Mouse (Mus musculus) megakaryocyte, embryonic 14.5 days (primary cell): ENCODE data around the gene Ndufc2. TPM values are rescaled to one million over a fixed set of nuclear protein-coding genes. Genes with fewer than 3 reads are reported as not detected.

Experiments
- H3K27me3 ChIP-seq: replicated peaks from 2 replicates; pipeline ENCODE3; 2012; ENCODE audit warnings: inconsistent platforms
- H3K36me3 ChIP-seq: replicated peaks from 2 replicates; pipeline ENCODE3; 2012; ENCODE audit warnings: low read length, inconsistent platforms, mixed read lengths
- H3K4me1 ChIP-seq: 2 replicates; pipeline ENCODE4 v1.6.1; 2012; ENCODE audit warnings: inconsistent platforms
- H3K4me3 ChIP-seq: replicated peaks from 2 replicates; pipeline ENCODE3; 2012; ENCODE audit warnings: moderate library complexity, mild to moderate bottlenecking, inconsistent platforms
- H3K9me3 ChIP-seq: 2 replicates; pipeline ENCODE4 v1.6.1; 2012; ENCODE audit warnings: inconsistent platforms
- FLI1 ChIP-seq: IDR thresholded peaks from 2 replicates; pipeline ENCODE4 v1.6.1; 2012; ENCODE audit warnings: low read length, inconsistent platforms, mixed read lengths
- GATA1 ChIP-seq: IDR thresholded peaks from 3 replicates; pipeline ENCODE4 v1.6.1; 2012; ENCODE audit warnings: mixed read lengths, low read length, inconsistent platforms, borderline replicate concordance
- polyA plus RNA-seq: library from polyadenylated mRNA; stranded (reverse); fragments of >175 nt; gene quantifications from 2 replicates; pipeline ENCODE4 v1.2.3, GENCODE M21; 2012; ENCODE audit warnings: low replicate concordance; ENCODE audit not compliant: insufficient read depth

The Ndufc2 gene
- polyA plus RNA-seq, 1 experiment = 191 TPM

DNA sequence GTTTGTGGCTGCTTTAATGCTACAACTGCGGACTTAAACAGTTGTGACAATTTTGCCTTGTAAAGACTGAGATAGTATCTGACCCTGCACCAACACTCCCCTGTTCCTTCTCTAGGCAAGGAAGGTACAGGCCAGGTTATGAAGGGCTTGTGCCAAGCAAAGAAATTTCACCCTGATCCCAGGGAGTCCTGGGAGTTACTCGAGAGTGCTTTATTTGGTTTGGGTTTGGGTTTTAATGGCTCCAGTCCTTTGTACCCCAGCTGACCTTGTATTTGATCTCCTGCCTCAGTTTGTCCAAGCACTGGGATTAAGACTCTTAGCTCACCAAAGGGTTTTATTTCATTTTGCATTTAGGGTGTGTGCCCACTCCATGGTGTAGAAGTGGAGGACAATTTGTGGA is 11.3 kb downstream of the Ndufc2 start:
- Histone ChIP-seq H3K4me3 (no peak overlapping the region), H3K27me3 (peaks cover 13% of the 10 kb centered on the region), H3K36me3 (peaks cover 68% of the 10 kb centered on the region), H3K4me1 (peaks cover 17% of the 10 kb centered on the region), H3K9me3 (peaks cover 8% of the 10 kb centered on the region)
- TF ChIP-seq GATA1 (no peak), FLI1 (no peak)

DNA sequence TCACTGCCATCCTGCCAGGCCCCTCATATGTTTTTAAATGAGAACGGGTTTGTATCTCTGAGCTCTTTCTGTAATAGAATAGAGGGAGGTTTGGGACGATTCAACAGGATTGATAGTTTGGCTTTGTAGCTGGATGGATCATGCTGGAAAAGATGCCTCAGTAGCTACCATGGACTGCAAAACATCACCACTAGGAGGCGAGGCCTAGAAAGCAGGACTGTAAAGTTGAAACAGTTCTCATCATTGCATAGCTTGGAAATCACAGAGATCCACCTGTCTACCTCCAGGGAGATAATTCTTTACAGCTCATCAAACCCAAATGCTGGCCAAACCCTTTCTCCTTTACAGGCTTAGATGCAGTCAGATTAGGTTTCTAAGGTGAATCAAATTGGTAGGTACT is 11.8 kb downstream of the Ndufc2 start:
- Histone ChIP-seq H3K4me1 (peaks cover 17% of the 10 kb centered on the region), H3K9me3 (peaks cover 8% of the 10 kb centered on the region), H3K27me3 (peaks cover 15% of the 10 kb centered on the region), H3K4me3 (no peak overlapping the region), H3K36me3 (peaks cover 65% of the 10 kb centered on the region)
- no peak for TF ChIP-seq FLI1
- TF ChIP-seq GATA1 = no peak

DNA sequence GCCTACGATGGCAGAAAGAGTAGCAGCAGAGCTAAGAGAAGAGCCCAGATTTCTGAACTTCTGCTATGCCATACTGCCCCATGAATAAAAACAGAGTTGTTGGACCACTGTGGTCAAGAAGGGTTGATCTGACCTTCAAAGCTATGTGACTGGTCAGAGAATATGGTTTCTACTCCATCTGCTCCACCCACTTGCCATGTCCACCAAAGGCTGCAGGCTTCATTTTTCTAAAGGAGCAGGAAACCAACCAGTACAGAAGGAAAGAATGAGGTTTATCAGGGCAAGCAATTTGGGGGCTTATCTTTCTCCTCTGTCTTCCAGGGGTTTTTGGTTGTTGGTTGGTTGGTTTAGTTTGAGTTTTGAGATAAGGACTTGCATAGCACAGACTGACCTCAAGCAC is 14.2 kb downstream of the Ndufc2 start:
- peaks cover 33% of the 10 kb centered on the region for H3K27me3 ChIP-seq
- peaks cover 31% of the 10 kb centered on the region for H3K4me1 ChIP-seq
- peaks cover 42% of the 10 kb centered on the region for H3K36me3 ChIP-seq
- H3K9me3 ChIP-seq = peaks cover 8% of the 10 kb centered on the region
- no peak overlapping the region for H3K4me3 ChIP-seq
- TF ChIP-seq FLI1 = no peak
- no peak for TF ChIP-seq GATA1

DNA sequence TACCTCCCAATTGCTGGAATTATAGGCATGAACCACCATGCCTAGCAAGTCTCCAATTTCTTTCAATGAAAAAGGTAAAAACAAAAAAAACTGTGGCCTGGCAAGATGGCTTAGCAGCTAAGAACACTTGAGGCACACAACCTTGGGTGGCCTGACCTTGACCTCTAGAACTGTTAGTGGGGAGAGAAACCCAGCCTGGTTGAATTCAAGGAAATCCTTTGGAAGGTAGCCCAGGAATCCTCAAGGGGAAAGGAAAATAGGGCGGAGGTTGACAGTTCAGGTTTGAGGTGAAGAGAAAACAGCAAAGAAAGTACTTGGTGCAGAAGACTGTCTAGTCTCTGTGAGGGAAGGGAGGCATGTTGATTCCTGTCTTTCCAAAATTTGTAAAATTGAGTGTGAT is 14.6 kb downstream of the Ndufc2 start:
- peaks cover 34% of the 10 kb centered on the region for H3K4me1 ChIP-seq
- H3K36me3 ChIP-seq = peaks cover 38% of the 10 kb centered on the region
- TF ChIP-seq GATA1 (no peak), FLI1 (no peak)
- H3K9me3 ChIP-seq = peaks cover 8% of the 10 kb centered on the region
- no peak overlapping the region for H3K4me3 ChIP-seq
- peaks cover 34% of the 10 kb centered on the region for H3K27me3 ChIP-seq

DNA sequence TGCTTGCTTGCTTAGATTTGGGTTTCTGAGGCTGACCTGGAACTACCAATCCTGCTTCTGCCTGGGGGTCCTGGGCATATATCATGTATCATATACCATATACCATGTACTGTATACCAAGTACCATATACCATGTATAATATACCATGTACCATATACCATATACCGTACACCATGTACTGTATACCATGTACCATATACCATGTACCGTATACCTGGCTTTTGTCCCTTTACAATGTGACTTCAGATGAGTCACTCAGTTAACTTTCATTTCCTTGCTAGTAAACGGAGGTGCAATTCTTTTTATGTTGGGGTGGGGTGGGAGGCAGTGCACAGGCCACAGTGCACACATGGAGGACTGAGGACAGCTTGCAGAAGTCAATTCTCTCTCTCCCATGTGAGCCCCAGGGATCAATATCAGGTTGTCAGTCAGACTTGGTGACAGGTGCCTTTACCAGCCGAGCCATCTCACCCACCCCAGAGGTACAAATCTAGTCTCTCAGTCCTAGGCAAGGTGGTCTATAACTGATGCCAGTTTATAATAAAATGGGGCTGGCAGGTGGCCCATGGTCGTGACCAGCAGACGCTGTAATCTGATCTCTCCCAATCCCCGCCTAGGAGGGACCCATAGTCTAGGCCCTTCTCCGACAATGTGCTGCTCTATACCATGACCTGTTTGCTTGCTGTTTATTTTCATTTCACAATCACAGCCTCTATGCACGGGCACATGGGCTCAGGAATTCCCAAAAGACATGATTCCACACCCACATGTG is 15.3 kb downstream of the Ndufc2 start:
- peaks cover 31% of the 10 kb centered on the region for H3K36me3 ChIP-seq
- H3K4me3 ChIP-seq = no peak overlapping the region
- no peak for TF ChIP-seq GATA1
- no peak for TF ChIP-seq FLI1
- peaks cover 6% of the 10 kb centered on the region for H3K9me3 ChIP-seq
- peaks cover 34% of the 10 kb centered on the region for H3K27me3 ChIP-seq
- peaks cover 34% of the 10 kb centered on the region for H3K4me1 ChIP-seq

DNA sequence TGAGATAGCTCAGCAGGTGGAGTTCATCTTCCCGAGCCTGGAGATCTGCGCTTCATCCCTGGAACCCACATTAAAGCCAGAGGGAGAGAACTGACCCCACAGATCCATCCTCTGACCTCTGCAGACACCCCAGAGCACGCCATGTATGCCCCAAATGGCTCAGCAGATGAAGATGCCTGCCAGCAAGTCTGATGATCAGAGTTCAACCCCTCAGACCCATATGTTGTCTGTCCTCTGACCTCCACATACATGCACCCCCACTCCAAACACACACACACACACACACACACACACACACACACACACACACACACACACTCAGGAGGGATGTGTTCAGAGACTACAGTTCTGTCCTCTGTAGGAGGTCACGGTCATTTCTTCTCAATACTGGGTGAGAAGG is 16.7 kb downstream of the Ndufc2 start:
- H3K9me3 ChIP-seq = no peaks in the 10 kb centered on the region
- H3K4me1 ChIP-seq = peaks cover 43% of the 10 kb centered on the region
- H3K4me3 ChIP-seq = no peak overlapping the region
- H3K27me3 ChIP-seq = peaks cover 34% of the 10 kb centered on the region
- peaks cover 17% of the 10 kb centered on the region for H3K36me3 ChIP-seq
- TF ChIP-seq FLI1 = no peak
- TF ChIP-seq GATA1 = no peak

DNA sequence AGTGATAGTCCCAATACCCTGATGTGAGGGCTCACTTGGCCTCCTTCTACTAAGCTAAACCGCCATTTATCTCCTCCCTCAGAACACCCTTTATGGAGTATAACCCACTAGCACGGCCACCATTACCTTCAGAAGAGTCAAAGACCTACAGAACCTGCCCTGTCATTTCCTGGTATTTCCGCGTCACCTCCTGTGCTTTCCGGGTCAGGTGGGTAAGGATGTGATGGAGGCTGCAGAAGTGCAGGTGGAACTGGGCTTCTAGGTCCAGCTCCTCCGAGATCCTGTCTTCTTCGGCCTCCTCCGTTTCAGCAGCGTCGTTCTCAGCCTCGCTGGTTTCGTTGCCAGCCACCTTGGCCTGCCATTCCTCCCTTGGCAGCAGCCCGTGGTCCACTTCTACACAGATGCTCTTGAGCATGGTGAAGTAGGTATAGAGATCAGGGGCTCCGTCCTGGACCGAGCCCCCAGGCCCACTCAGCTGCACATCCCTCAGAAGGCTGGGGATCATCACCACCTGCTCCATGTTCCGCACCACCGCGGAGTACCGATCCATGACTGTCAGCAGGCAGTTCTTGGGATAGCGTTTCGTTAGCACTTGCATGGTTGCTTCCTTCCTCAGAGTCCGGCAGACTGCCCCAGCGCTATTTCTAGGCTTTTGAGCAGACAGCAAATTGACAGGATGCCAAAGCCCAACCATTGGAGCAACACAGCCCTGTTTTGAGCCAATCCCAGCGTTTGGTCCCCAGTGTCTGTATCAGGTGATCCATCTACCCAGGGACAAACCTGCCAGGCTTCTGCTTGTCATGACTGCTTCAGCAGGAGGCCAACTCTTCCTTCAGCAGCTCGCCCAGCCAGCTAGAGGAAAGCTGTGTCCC is 17.3 kb downstream of the Ndufc2 start, which contains the start of gene Thrsp:
Gene Thrsp, minus strand, starts transcription at position 825 of the 872 bp plus-strand sequence.
- peak within 1 kb of the TSS; percentile 24 for H3K4me3 ChIP-seq
- no peak for TF ChIP-seq FLI1
- H3K36me3 ChIP-seq = peaks cover 10% of the 10 kb centered on the region
- H3K27me3 ChIP-seq = peaks cover 34% of the 10 kb centered on the region
- no peaks in the 10 kb centered on the region for H3K9me3 ChIP-seq
- peaks cover 49% of the 10 kb centered on the region for H3K4me1 ChIP-seq

DNA sequence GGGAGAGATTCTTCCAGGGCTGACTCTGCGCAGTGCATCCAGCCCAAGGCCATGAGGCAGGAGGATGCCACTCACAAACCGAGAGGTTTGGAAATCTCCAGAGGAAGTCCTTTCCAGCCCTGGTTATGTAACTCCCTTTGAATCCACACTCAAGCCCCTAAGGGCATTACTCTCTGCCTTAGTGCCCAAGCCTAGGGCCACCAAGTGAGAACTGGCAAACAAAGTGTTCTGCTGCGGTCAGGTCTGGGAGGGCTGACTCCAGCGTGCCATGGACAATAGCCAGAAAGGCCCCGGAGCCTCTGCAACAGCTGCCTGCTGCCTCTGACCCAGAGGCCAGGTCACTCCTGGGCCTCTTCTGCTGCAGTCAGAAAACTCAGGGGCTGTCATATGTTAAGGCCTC is 18.9 kb downstream of the Ndufc2 start:
- no peak for TF ChIP-seq GATA1
- no peak for TF ChIP-seq FLI1
- H3K4me1 ChIP-seq = peaks cover 39% of the 10 kb centered on the region
- no peak overlapping the region for H3K4me3 ChIP-seq
- peaks cover 43% of the 10 kb centered on the region for H3K27me3 ChIP-seq
- no peaks in the 10 kb centered on the region for H3K36me3 ChIP-seq
- no peaks in the 10 kb centered on the region for H3K9me3 ChIP-seq

DNA sequence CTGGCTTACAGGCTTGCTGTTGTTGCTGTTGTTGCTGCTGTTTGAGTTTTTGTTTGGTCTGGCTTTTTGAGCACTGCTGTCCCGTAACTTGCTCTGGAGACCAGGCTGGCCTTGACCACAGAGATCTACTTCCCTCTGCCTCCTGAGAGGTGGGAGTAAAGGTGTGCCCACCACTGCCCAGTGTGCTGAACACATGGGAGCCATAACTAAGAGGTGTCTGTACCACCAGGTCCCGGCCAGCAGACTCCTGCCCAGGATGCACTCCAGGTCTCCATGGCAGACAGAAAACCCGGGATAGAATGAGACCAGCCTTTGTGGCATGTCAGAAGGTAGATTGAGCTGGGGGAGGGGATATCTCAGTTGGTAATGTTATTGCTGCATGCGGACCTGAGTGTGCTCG is 19.4 kb downstream of the Ndufc2 start:
- Histone ChIP-seq H3K4me1 (peaks cover 35% of the 10 kb centered on the region), H3K36me3 (no peaks in the 10 kb centered on the region), H3K27me3 (peaks cover 44% of the 10 kb centered on the region), H3K4me3 (no peak overlapping the region), H3K9me3 (no peaks in the 10 kb centered on the region)
- TF ChIP-seq FLI1 = no peak
- TF ChIP-seq GATA1 = no peak

DNA sequence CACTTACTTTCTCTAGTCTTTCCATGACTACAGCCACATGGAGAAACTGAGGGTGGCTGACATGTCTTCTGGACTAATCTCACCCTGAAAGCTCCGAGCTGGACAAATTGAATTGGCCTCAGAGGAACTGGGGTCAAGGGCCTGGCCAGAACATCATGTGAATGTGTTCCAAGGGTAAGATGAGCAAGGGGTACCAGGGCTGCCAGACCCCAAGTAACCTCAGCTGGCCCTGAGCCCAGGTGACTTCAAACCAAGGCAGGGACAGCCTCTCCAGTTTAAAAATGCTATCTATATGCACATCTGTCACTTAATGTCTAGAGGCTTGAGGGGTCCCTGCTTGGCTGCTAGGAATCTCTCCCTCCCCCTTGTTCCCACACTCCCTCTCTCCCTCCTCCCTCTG is 20.6 kb downstream of the Ndufc2 start:
- Histone ChIP-seq H3K27me3 (peaks cover 37% of the 10 kb centered on the region), H3K36me3 (no peaks in the 10 kb centered on the region), H3K9me3 (no peaks in the 10 kb centered on the region), H3K4me1 (peaks cover 36% of the 10 kb centered on the region), H3K4me3 (no peak overlapping the region)
- TF ChIP-seq GATA1 (no peak), FLI1 (no peak)
